Mouse (Mus musculus): Measurements from ENCODE around the gene Thrb.

The Thrb gene

DNA sequence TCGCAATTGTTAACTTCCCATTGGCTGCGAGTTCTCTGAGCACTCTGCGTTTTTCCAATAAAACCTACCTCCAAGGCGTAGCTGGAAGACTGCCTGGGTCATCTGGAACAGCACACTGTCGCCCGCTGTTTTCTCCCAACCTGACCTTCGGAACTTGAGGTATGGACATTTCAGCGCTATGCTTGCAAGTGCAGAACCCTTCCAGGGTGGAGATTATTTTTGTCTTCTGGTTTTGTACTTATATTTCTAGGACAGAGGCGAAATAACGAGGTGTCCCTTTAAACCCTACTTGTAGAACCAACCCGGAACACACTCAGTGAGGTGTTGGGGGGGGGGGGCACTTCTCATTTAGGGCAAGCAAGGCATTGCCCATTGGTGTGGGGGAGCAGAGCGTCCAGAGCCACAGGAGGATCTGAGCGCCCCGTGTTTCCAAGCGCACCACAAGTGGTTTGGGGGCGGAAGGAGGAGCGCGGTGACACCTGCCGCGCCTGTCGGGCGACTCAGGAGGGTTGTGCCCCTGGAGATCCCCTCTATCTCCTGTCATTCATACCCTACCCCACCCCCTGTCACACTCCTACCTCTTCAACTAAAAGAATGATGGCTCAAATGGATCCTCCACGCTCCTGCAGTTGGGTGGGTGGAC lies at the start of gene Thrb:
Gene Thrb, plus strand, starts transcription at position 576 of the 643 bp plus-strand sequence.
- peak; percentile 66 to 71 for DNase-seq

DNA sequence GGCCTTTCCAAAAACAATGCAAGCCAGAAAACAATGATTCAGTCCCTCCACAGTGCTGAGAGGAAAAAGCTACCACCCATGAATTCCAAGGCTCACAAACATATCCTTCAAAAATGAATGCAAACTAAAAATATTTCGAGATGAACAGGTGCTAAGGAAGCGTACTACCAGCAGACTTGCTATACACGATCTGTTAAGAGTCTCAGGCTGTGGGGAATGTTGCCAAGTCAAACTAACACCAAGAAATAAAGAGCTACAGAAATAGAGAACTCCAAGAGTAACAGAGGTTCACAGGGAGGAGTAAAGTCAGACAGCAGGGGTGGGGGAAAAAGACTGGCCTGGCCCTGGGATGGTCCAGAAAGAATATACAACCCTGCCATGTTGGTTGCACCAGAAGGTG lies 38.4 kb upstream of the Thrb start:
- no peak for DNase-seq

DNA sequence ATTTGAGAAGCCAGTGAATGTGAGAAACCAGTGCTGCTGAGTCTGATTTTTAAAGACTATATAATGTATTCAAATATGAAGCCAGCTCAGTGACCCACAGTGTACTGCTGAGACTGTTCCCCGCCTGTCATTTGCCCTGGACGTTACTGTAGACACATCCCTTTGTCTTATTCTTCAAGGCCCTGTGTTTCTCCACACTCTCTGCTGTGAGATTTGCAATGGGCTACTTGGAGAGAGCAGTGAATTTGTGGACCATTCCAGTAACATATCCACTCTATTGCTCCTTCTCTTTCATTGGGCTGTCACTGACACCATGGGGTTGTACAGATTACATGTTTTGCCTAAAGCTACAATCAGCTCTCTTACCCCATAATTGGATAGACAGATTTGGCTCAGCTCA lies 36.1 kb upstream of the Thrb start:
- no peak for DNase-seq

DNA sequence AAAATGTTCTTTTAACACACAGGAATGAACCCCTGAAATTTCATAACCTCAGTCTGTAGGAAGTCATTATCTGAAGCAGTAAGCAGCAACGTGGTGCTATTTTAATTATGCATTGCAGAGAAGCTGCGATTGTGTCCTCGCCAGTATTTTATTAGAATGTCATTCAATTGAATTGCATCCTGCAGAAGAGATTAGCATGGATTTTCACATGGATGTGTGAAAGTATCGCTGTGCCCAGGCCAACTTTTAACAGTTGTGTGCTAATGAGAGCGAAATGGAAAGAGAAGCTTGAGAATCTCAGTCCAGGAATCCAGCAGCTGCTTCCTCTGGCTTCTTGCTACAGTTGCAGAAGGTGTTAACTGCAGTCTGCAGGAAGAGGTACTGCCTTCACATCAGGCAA lies 30.8 kb upstream of the Thrb start:
- no peak for DNase-seq

DNA sequence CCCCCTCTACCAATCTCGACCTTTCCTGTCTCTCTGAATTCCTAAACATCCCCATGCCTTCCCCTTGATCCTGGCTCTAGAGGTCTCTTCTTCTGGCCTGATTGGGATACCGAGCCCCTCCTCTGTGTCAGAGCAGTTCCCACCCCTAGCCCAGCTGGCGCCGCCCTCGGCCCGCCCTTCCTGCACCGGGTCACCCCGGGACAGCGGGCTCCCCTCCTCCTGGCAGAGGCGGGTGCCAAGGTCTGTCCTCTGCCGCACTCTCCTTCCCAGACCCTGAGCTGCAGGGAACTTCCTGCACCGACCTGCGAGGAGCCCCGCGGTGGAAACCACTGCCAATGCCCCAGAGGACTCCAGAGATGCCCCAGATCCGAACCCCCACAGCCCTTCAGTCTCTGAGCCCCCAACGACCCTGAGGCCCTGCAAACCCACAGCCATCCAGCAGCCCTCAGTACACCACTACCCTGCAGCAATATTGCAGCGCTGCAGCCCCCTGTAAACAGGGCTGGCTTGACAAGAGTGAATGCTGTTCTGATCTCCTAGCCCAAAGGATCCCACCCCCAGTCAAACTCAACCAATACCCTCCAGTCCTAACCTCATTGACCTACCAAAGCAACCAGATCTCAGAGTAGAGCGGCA lies 27.1 kb upstream of the Thrb start:
- peak; percentile 86 to 88 for DNase-seq

DNA sequence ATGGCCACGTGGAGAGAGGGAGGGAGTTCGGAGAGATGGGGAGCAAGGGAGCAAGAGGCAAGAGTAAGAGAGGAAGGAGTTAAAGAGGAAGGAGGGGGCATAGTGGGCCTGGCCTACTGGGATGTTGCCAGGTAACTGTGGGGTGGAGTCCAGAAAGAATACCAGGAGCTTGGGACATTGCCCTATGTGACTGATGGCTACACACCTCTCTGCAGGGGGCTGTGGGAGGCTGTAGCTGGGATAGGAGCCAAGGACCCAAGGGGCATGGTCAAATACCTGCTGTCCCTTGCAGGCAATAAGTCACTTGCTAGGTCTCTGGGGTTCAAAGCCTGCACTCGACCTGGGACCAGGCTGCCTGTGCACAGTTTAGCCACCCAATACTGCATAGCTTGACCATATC lies 23.1 kb upstream of the Thrb start:
- peak; percentile 82 to 83 for DNase-seq

DNA sequence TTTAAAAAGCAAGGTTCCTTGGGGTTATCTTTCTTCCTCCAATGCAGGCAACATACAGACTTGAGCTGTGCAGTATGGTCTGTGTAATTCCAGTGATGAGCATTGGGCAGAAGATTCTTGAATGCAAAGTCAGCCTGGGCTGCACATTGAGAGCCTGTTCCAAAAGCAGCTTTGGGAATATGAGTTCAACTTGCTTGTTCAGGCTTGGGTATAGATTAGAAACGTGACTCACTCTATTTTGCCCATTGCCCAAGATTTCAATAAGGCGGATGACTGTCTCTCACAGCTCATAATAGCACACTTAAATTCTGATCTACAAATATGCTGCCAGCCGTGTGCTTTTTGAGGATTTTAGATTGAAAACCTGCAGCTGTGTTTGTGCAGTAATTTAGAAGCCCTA lies 18.3 kb upstream of the Thrb start:
- DNase-seq: no peak

DNA sequence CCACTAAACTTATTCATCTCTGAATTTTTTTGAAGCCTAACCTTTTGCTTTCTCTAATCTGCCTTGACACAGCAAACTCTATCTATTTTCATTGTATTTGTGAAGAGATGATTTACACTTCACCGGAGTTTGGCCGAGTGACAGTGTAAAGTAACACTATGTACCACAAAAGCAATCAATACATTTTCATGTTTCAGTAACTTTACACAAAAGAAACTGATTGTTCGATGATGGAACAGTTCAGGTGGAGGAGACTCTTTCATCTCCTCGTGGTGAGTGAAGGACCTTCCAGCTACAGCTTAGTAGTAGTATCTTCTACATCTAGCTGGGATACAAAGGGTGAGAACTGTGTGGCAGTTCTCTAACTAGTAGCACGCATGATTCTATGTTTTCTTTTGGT lies 5.0 kb upstream of the Thrb start:
- no peak for DNase-seq

DNA sequence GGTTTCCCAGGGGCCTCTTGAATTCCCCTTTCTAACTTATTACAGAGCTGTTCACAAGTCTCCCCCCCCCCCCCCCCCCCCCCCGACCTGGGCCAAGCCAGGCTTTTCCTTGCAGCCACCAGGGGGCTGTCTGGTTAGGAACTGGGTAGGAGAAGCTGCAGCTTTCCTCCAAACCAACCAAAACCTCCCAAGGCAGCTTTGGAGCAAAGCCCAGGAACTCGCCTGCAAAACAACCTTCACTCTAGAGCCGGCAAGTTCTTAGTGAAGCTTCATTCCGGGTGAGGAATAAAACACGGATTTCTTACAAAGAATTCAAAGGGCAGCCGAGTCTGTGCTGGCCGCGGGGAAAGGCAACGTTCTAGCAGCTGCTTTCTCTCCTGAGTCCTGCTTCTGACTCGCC lies 1.0 kb upstream of the Thrb start:
- peak; percentile 90 to 93 for DNase-seq

DNA sequence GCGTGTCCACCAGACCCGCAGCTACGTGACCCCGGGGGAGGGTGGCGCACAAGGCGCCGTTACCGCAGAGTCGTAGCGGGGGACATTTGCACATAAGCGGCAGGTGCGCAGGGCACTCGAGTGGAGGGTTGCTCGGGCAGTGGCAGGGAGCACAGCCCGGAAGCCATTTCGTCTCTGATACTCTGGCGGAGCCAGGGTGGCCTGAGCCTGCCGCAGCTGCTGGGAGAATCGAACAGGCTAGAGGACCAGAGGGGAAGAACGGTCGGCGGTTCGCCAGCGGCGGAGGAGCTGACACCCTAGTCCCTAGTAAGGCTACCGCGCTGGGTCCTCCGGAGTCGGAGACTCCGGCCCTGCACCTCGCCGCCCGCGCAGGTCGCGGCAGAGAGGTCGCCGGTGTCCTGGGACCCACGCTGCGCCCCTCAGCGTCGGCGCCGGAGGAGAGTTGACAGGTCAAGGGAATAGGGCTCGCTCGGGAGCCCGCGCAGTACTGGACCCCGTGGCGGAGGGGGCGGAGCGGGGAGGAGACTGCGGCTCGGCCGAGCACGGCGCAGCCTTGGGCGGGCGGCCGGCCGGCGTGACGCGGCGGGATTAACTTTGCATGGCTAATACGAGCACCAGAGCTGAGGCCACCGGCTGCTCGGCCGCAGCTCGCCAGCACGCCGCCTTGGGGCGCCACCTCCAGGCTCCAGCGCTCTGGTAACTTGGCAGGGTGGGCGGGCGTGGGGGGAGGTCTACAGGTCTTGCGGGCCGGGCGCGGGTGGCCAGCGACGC lies 453 bp downstream of the Thrb start:
- peak; percentile 88 to 89 for DNase-seq

DNA sequence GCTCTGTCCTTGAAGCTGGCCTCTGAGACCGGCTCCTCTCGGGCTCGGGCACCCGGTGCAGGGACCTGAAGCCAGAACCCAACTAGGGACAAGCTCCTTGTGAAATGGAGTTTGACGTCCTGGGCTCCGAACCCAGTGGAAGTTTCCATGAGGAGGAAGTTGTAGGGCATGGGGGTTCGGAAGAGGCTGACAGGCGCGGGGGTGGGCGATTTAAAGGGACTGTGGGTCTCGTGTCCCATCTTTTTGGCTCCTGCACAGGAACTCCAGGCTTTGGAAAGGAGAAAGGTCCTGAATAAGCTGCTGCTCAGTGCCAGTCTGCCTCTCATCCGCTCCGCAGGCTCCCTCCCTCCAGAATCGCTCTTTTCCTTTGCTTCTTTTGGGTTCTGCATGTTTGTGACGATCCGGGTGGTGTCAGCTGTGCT lies 1.1 kb downstream of the Thrb start:
- peak in 1 of 2 experiments; percentile 63 for DNase-seq

DNA sequence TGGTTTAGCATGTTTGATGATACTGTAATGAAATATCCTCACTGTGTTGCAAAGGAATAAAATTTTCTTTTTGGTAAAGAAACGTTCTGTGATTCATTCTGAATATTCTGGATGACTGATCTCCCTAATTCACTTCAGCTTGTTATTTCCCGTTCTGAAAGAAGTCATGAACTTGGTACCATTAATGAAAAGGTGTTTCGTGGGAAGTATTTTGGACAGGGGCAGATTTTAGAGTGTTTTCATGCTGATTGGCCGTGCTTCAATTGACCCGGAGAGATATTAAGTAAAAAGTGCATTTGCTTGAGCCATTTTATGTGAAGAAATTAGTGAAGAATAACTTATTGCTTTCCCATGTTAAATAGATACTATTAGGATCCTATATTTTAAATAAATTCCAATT lies 2.0 kb downstream of the Thrb start:
- no peak for DNase-seq

DNA sequence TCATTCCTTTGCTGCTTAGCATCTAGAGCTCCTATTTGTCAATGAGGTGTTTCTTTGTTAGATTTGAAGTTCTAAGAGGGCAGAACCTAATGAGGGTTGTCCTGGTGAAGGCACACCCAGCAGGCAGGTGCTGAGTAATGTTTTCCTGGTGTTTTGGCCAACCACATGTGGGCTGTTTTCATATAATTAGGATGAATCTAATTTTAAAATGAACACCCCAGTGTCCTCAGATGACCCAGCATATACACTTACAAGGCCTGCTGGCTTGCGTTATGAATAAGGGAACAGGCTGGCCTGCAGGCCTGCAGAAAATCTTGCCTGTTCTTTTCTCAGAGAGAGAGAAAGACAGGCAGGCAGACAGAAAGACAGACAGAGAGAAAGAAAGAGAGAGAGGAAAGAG lies 14.3 kb downstream of the Thrb start:
- DNase-seq: no peak

DNA sequence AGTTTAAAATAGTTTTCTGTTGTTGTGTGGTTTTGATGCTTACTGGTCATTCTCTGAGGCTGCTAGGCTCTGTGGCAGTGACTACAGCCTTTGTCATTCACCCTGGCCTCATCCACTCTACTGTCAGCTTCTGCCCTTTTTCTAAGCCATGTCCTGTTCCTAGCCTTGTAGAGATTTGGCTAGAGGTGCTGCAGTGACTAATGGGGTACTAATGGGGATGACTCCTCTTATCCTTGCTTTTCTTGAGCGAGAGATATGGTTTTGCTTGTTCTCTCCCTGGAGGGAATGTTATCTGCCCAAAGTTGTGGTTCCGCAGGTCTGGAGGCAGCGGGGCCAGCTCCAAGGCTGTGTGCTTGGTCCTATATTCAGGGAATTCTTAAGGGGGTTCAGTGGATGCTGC lies 15.2 kb downstream of the Thrb start:
- no peak for DNase-seq

DNA sequence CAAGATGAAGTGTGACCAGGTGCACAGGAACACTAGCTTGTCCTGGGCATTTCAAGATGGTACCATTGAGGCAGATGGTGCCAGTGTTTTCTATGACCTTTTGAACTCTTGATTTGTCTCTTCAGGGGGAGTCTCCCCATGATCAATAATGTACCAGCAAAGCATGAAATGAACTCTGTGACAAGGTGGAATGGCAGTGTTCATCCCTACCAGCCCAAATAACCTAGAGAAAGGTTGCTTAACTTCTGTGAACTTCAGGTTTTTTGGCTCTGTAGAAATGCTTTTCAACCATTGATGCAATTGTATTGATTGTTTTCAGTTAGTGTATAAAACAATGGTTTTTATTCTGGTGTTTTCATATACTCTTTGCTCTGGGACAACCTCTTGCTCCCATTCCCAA lies 21.4 kb downstream of the Thrb start:
- DNase-seq: no peak

DNA sequence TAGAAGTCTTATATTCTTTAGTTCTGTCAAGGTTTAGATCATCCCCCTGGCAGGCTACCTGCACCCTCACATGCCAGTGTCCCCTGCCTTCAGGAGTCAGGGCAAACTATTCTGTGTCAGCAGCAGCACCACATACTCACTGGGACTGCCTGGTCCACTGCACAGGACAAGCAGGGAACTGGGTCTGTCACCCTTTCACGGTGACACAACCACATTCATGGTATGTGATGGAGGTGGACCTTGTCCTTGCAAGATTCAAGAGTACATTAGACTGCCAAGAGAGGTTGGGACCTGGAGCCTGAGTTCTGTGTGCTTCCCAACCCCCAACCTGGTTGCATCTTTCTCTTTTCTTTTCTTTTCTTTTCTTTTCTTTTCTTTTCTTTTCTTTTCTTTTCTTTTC lies 24.8 kb downstream of the Thrb start:
- peak in 1 of 2 experiments; percentile 47 for DNase-seq

DNA sequence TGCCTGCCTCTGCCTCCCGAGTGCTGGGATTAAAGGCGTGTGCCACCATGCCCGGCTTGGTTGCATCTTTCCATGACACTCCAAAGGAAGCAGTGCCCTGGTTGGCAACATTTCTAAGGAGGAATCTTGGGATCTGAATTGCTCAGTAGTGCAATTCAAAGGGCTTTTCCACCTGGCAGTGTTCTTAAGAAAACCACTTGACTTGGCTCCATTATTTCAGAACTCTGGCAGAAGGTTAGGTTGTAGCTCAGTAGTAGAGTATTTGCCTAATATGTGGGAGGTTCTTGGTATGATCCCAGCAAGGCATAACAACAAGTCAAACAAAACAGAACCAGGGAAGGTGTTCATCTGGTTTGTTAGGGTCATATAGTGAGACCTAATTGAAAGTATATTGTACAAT lies 25.4 kb downstream of the Thrb start:
- DNase-seq: no peak

DNA sequence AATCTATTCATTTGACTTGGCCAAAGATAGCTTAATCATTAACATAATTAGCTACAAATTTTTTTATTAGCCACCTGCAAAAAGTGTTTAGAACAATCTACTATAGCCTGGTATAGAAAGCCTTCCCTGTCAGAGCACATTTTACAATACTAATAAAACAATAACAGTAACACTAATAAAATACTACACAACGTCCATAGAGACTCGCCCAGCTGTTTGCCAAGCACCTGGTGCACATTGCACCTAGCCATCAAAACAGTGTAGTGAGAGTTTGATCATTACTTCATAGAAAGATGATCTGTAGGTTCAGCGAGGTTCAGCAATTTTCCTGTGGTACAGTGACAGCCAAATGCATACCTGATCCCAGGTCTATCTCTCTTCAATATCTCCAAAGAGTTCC lies 26.9 kb downstream of the Thrb start:
- no peak for DNase-seq

DNA sequence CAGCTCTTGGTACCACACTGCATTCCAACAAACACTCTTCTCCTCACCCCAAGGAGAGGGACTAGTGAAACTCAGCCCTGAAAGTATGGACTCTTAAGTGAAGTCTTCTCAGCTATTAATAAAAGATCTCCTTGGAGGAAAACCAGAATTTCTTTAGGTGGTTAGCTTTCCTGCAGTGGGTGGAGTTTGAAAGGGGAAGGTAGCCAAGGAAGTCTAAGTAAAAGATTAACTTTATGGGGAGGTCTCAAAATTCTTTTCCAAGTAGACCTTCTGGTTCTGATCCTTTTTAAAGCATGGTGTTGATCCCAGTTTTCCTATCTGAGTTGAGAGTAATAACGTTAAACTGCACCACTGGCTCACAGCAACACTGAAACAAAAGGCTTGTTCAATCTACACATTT lies 31.2 kb downstream of the Thrb start:
- peak in 1 of 2 experiments; percentile 59 for DNase-seq

DNA sequence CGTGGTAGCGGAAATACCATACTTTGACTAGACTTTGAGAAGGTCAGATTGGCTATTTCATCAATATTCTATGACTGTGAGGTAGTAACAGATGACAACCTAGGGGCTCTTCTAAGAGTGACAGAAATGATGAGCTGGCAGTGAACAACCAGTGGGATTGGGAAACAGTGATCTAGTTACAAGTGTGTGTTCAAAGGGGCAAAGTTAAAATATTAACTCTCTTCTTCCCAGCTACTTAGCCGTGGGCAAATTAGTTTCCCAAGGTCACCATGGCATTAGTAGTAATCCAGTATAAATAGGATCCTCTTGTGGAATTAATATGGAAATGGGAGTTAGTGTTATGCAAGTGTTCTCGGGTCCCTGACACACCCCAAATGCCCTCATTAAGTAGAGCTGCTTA lies 35.5 kb downstream of the Thrb start:
- DNase-seq: peak in 1 of 2 experiments; percentile 57

DNA sequence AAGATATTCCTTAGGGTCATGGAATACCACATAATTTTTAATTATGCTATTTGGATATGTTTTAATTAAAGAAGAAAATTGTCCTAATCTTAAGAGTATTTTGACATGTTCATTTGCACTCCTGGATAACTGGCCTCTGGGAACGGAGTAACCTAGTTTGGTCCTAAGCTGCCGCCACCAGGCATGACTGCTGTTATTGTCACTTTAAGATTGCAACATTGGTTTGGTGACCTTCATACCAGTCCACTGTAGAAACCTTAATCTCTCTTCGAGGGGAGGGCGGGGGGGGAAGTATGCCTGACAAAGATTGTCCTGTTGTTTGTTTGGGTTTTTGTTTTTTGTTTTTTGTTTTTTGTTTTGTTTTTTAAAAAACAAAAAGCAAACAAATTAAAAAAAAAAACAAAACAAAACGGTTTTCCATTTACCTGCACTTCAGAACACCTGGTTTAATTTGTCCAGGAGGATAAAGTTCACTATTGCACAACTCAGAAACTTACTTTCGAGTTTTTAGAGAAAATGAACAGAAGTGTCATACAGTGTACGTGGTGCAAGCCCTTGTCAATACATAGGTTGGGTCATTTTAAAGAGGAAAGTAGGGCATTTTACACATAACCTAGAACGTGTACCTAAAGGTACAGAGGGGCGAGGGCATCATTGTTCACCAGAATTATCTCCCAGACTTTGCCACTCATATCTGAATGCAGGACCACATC lies 38.0 kb downstream of the Thrb start:
- no peak for DNase-seq

DNA sequence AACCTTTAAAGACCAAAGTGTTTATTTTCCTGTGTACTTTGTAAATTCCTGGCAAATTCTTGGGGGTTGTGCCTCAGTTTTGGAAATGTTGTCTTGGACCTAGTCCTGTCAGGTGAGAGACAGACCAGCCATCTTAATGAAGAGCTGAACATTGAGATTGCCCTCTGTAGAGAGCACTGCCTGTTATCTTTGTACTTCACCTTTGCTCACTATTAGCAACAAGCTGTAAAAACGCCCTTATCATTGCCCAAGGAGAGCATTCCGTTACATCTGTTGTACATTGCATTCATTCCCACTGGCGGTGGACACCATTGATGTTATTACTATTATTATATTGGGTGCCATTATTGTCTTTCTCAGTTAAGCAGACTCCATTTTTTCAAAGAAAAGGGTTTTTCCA lies 40.2 kb downstream of the Thrb start:
- no peak for DNase-seq

DNA sequence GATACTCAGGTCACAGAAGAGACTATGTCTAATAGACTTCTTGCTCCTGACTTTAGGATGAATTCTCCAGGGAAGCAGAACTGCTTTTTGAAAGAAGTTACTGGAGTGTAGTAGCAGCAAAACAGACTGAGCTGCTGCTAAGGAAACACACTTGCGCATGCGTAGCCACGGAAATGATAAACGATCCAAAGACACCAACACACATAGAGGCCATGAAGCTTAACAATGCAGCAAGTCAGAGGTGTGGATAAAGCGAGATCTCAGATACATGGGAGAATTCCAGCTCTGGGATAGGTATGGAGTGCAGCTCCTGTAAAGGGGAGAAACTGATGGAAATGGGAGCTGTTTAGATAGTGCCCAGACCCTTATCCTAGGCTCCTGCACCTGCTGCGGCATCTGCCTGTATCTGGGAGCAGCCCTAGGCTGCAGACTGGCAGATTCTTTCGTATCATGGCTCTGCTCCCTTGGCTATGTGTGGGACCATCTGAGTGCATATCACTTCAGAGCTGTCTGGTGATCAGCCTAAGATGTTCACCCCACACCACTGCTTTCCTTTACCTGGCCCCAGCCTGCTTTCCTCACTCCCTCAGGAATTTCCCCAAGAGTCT lies 53.3 kb downstream of the Thrb start:
- no peak for DNase-seq
